Mouse (Mus musculus) cerebellum, adult 2 months (tissue): ENCODE measurements at regions not wholly inside any gene's neighbourhood (a gene's known extent, or its start where the extent isn't known, plus 50 kb on each side); places are given as distances from the start of the nearest gene placed in this dataset.

Experiments
- DNase-seq, 2 experiments: peaks; one replicate each; pipeline ENCODE4 v3.0.0; 2021
- H3K27ac ChIP-seq: fragments of 200-500 bp; 2 replicates; pipeline ENCODE4 v1.5.1; 2012; ENCODE audit warnings: low read length, control low read depth, inconsistent platforms; ENCODE audit not compliant: insufficient read depth
- H3K27me3 ChIP-seq: fragments of 200-500 bp; 2 replicates; pipeline ENCODE4 v1.6.1; 2012; ENCODE audit warnings: inconsistent platforms, mild to moderate bottlenecking, low read length, moderate library complexity; ENCODE audit not compliant: control insufficient read depth, insufficient read depth
- H3K4me1 ChIP-seq: fragments of 200-500 bp; 2 replicates; pipeline ENCODE4 v1.6.1; 2011; ENCODE audit warnings: low read length; ENCODE audit not compliant: control insufficient read depth, insufficient read depth
- H3K4me3 ChIP-seq: fragments of 200-500 bp; replicated peaks from 2 replicates; pipeline ENCODE3; 2011; ENCODE audit warnings: mild to moderate bottlenecking, low read depth, low read length, control low read depth; ENCODE audit not compliant: insufficient read depth
- CTCF ChIP-seq: fragments of 200-500 bp; IDR thresholded peaks from 2 replicates; pipeline ENCODE4 v1.5.1; 2011; ENCODE audit warnings: low read depth, mild to moderate bottlenecking, control low read depth, low read length, moderate library complexity, borderline replicate concordance; ENCODE audit not compliant: insufficient read depth
- POLR2A ChIP-seq: fragments of 200-500 bp; IDR thresholded peaks from 2 replicates; pipeline ENCODE4 v1.6.1; 2011; ENCODE audit warnings: low read length, control low read depth, borderline replicate concordance; ENCODE audit not compliant: insufficient read depth
- WGBS: fragments of 180-500 bp; shearing (Covaris S2); methylation state at CpG from one replicate; pipeline ENCODE4 v1.1.7; 2018; 5-methylcytosine and 5-hydroxymethylcytosine counted together

DNA sequence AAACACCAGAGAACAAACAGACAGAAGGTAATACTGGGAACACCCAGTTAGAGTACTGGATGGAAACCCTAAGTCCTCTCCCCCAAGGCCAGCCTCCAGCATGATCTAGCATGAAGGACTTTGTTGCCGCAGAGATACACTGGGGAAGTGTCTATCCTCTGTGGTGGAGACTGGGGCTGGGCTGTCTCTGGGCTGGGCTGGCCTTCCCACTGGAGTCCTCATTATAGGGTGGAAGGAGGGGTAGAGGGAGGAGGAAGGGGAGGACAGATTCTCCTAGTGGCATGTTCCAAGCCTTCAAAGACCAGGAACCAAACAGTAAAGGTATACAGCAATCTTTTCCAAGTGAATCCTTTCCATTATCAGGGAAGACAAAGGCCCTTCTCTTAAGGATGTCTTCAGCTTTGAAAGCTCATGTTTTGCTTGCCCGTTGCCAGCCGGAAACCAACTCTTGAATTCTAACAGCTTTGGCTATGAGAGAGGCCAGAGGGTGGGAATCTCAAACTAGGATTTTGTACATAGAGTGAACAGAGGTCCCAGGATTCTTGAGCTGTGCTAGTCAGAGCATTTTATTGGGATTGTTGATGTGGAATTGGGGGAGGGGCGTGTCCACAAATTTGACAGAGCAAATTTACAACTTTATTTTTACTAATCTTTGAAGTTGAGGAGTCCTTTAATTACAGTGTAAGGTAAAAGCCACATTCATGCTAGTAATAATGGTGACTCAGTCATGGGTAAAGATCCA lies 271.3 kb downstream of the Fzd1 start:
- WGBS, result 48% methylated on average over 4 of the region's 4 CpGs

DNA sequence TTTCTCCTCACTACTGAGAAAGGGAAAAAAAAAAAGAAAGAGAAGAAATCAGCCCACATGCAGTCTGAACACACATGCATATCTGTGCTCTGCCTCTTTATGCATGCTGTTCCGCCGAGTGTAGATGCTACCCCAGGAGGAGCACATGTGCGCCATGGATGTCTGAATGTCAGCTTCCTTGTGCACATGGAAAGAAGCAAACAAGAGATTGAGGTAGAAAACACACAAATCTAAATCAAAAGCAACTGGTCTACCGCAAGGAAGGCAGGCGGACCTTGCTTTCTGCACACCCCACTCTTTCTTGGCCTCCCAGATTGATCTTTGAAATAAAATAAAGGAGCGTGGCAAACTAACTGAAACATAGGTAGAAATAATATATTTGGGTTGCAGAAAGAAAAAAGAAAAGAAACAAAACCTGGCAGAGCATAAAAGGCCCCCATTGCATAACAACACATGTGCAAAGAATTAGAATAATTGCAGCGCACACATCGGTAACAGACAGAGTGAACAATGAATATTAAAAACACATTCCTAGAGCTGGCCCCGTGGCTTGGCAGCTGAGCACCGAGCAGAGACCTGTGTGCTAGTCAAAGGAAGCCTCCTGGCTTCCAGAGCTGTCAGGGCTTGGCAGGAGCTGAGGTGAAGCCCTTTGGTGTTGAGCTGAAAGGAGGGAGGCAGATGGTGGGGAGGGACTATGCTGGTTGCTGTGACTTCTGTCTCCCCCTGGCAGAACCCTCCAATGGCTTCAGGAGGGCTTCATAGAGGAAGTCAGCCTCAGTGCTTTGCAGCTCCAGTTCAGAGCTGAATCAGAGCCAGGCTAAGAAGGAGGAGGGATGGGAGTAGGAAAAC lies 272.1 kb downstream of the Fzd1 start:
- peak; percentile 89 to 99 for DNase-seq
- Histone ChIP-seq H3K27ac (peak overlapping the region; percentile 65; the same call in 1 of the 2 replicates), H3K4me3 (peak overlapping the region; percentile 16), H3K27me3 (no peaks in the 10 kb centered on the region), H3K4me1 (peaks cover 13% of the 10 kb centered on the region)
- TF ChIP-seq POLR2A (no peak), CTCF (no peak; the same call in 1 of the 2 replicates)
- 16% methylated on average over 10 of the region's 10 CpGs for WGBS

More for the DNA sequence above, 271.3 kb downstream of the Fzd1 start:
- no peak for DNase-seq
- Histone ChIP-seq H3K4me3 (no peak overlapping the region), H3K27ac (peak overlapping the region; percentile 72), H3K27me3 (no peaks in the 10 kb centered on the region), H3K4me1 (peaks cover 13% of the 10 kb centered on the region)
- no peak for TF ChIP-seq POLR2A
- no peak for TF ChIP-seq CTCF

DNA sequence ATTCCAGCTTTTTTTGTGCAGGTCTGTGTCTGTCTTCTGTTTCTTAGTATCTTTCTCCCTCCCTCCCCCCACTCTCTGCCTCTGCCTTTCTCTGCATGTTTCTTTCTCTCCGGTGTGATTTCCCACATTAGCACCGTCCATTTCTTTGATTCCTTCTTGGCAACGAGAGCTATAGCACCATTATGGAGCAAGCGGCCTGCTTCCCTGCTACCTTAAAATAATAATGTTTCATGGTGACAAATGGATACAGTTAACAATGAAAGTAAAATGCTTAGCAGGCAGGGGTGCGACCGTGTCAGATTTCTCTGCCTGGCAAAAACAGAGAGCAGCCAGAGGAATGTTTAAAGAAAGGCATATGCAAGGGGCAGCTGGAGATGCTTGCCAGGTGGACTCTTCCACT lies 273.1 kb downstream of the Fzd1 start:
- no peak overlapping the region for H3K27ac ChIP-seq
- H3K4me1 ChIP-seq, result peaks cover 13% of the 10 kb centered on the region
- no peak overlapping the region for H3K4me3 ChIP-seq
- no peak for TF ChIP-seq CTCF
- TF ChIP-seq POLR2A, result no peak
- peak; percentile 22 to 27 for DNase-seq
- no peaks in the 10 kb centered on the region for H3K27me3 ChIP-seq
- WGBS, result 44% methylated on average over 6 of the region's 6 CpGs

DNA sequence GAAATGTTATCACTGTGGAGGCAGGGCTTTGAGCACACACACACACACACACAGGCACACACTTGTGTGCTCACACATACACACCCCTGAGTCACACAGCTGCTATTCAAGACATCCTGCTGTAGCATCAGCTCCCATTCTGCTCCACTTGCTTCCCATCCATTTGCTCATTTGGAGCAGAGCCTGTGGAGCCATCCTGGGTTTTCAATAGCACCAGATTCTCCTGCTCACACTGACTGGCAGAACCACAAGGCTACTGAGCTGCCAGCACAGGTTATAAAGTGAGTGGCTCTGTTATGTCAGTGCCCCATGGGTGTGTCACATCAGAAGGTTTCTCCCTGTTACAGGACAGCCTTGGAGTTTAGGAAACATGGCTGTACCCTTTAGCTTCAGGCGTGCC lies 273.7 kb downstream of the Fzd1 start:
- peak; percentile 54 to 75 for DNase-seq
- no peak overlapping the region for H3K27ac ChIP-seq
- TF ChIP-seq POLR2A (no peak), CTCF (no peak)

DNA sequence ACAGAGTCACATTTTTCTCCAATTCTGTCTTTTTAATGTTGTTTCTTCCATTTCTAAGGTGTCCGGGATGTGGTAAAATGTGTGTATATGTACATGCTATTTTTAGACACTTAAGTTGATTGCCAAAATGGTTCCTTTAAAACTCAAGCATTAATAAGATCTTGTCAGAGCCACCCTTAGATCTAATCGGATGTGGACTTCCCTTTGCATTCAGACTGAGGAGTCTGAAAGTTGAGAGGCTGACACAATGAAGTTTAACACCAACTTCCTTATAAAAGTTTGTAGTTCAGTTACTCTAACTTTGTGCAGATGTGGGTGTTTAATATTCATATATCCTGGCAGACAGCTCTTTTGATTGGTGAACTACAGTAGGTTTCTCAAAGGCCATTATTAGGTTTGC lies 282.1 kb downstream of the Mterf1b start:
- TF ChIP-seq POLR2A (no peak), CTCF (no peak)

More for the DNA sequence above, 273.7 kb downstream of the Fzd1 start:
- Histone ChIP-seq H3K4me3 (no peak overlapping the region), H3K4me1 (peaks cover 13% of the 10 kb centered on the region), H3K27me3 (no peaks in the 10 kb centered on the region)
- WGBS, result 86% methylated on average over 1 of the region's 1 CpGs

More for the DNA sequence above, 282.1 kb downstream of the Mterf1b start:
- no peak overlapping the region for H3K27ac ChIP-seq
- 85% methylated on average over 2 of the region's 2 CpGs for WGBS
- H3K4me1 ChIP-seq, result no peaks in the 10 kb centered on the region
- H3K27me3 ChIP-seq, result no peaks in the 10 kb centered on the region
- H3K4me3 ChIP-seq, result no peak overlapping the region
- no peak for DNase-seq
